ENCODE assay signal across 8 mouse cellular contexts in genomic region chr7:73617910-73618757, GRCm38 (mm10).
A peak's percentile ranks its signal among the peaks of the same experiment; 100 is the strongest.
DNase-seq lines count a peak whose midpoint lies in the region; ATAC-seq lines count a peak whose summit lies in the region.

No protein-coding gene starts in this region.

- H3K9me3 ChIP-seq in hindbrain, embryonic 14.5 days (ENCODE audit: control insufficient read depth, low read length) = no peaks in the 10 kb centered on the region

- H3K27me3 ChIP-seq in hindbrain, embryonic 14.5 days (ENCODE audit: control insufficient read depth, insufficient read depth, low read length) = no peaks in the 10 kb centered on the region

- peak overlapping the region; percentile 93 for H3K4me2 ChIP-seq in hindbrain, embryonic 14.5 days (replicated peaks)

- DNase-seq in T-cell, adult 2 months (ENCODE audit: low spot score) = peak; percentile 100
- DNase-seq in cerebellum, postnatal 25 days = peak; percentile 100
- DNase-seq in frontal cortex, postnatal 25 days (ENCODE audit: low spot score in 2 of 2) = peak; percentile 99 to 100
- DNase-seq in hindbrain, embryonic 14.5 days (ENCODE audit: low spot score) = peak; percentile 99
- peak; percentile 99 for DNase-seq in layer of hippocampus, postnatal 36 days
- DNase-seq in lung, postnatal 25 days (ENCODE audit: low spot score) = peak; percentile 97
- DNase-seq in retina, adult 2 months (ENCODE audit: low read depth, low spot score) = peak; percentile 95
- DNase-seq in thymus, postnatal 25 days = peak; percentile 100

- under 1% methylated on average over 80 of the region's 86 CpGs for WGBS in hindbrain, embryonic 14.5 days

- no peaks in the 10 kb centered on the region for H3K36me3 ChIP-seq in hindbrain, embryonic 14.5 days (replicated peaks; ENCODE audit: control insufficient read depth, insufficient read depth)

- peaks cover 20% of the 10 kb centered on the region for H3K4me1 ChIP-seq in hindbrain, embryonic 14.5 days (replicated peaks; ENCODE audit: control insufficient read depth, insufficient read depth, low read length)

- H3K4me3 ChIP-seq in hindbrain, embryonic 14.5 days (replicated peaks; ENCODE audit: low read length) = peak overlapping the region; percentile 67

- peak overlapping the region; percentile 100 for H3K27ac ChIP-seq in hindbrain, embryonic 14.5 days

- H3K9ac ChIP-seq in hindbrain, embryonic 14.5 days = peak overlapping the region; percentile 79

- peak; percentile 96 for ATAC-seq in hindbrain, embryonic 14.5 days (ENCODE audit: low FRiP score)

Comparison
In these comparisons a context has a peak if more than half of its experiments do, and no peak if none do; other contexts are left out.
1. Peak in every context shown above with its lines: DNase-seq, ATAC-seq, H3K4me3 ChIP-seq and H3K27ac ChIP-seq.